Mouse (Mus musculus): Measurements from ENCODE around the gene Map3k19.

Map3k19 gene

DNA sequence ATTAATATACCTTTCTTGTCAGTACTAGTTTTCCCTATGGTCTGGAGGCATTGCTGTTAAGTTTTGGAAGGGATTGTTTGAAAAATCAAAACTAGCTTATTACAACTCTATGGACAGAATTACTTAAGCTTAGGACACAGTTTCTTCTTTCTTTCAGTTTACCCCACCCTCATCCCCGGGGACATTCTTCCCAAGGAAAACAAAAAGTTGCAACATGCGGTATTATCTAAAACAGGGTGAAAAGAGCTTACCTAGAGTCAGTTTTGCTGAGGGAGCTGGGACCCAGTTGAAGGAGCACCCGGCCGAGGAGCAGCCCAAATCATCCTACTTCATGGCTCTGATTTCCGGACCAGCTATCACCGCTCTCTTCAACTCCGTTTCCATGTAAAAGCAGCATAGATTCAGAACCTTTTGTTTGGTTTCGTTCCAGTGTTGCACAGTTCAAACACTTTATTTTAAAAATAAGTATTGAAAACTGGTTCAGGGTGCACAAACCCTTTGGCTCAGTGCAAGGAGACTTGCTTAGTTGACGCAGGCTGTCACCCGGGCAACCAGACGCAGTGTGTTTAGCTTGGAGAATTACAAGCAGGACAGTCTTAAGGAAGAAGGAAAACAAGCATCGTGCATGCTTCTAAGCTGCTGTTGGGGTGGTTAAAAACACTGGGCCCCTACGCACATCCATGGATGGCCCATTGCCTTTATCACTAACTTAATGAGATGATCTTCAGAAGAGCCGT lies at the start of gene Map3k19:
Gene Map3k19 (minus strand): TSS at position 546 of the 737 bp plus-strand sequence.
- peak in 1 of 2 experiments; percentile 20 for DNase-seq (ENCODE audit: low spot score in 2 of 2)

- DNase-seq (ENCODE audit: low spot score in 2 of 2), result no peak
Measured at GRCm38 (mm10) chr1:127899401-127899800, 44.6 kb upstream of the Map3k19 start.

DNA sequence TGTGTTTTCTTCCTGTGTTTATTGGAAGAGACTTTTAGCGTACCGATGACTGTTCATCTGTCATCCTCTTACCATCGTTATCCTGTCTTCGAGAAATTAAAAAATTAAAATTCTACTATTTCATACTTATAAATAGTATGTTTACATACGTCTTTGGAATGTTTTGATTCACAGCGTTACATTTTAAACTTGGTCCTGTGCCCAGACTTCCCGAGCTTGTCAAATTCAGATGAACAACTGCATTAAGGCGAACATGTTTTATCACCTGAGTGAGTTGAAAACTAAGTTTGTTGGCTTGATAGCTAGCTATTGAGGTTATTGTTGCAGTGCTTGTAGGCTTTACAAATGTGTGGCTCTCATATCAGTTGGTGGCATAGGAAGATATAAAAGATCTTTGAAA lies 14.4 kb upstream of the Map3k19 start:
- DNase-seq (ENCODE audit: low spot score in 2 of 2), result no peak

- DNase-seq (ENCODE audit: low spot score in 2 of 2), result peak; percentile 87 to 89
Measured at GRCm38 (mm10) chr1:127868300-127869261, 13.8 kb upstream of the Map3k19 start, which contains the start of gene Rab3gap1. Gene Rab3gap1 (plus strand): TSS chr1:127868773.

GRCm38 (mm10) chr1:127863806-127864205 lies 9.0 kb upstream of the Map3k19 start:
- no peak for DNase-seq (ENCODE audit: low spot score in 2 of 2)

GRCm38 (mm10) chr1:127861900-127862299 lies 7.1 kb upstream of the Map3k19 start:
- DNase-seq (ENCODE audit: low spot score in 2 of 2), result no peak

DNA sequence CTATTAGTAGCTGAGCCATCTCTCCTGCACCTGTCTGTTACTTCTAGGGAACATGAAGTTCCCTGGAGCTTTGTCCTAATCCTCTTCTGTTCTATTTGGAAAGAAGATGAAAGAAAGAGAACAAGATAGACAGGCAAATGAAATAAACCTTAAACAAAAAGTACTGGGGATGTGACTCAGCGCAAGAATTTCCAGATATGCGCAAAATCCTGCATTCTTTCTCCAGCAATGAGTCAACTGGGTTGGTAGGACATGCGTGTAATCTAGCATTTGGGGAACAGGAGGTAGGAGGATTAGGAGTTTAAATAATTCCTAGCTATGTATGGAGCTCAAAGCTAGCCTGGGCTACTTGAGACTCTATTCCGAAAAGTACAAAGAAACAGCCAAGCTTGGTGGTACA lies 5.7 kb upstream of the Map3k19 start:
- DNase-seq (ENCODE audit: low spot score in 2 of 2), result no peak

- no peak for DNase-seq (ENCODE audit: low spot score in 2 of 2)
Measured at GRCm38 (mm10) chr1:127859799-127860400, 5.1 kb upstream of the Map3k19 start.

DNA sequence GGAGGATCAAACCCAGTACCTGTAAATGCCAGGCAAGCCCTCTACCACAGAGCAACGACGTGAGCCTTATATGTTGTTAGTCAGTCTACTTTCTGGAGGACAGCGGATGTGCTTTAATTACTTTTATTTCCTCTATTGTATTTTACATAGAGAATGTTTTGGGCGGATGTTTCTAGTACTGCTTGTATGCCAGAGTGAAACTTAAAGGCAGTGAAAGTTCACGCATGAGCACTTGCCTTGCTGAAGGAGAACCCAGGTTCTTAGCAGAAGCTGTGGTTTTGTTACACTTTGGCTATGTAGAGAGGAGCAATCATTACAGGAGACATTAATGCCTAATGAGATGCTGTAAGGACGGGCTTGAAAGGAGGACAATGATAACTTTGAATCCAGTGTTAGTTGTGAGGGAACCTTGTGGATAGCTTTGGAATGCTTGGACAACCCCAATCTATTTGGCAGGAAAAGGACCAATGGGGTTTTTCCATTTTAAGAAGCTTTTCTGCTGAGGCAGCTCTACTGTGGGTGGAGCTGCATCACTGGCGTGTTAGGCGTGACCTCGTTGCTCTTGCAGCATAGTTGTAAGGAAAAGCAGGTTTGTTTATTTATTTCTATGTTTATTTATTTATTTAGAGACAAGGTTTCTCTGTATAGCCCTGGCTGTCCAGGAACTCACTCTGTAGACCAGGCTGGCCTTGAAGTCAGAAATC lies 4.3 kb upstream of the Map3k19 start:
- no peak for DNase-seq (ENCODE audit: low spot score in 2 of 2)

GRCm38 (mm10) chr1:127850075-127850610 lies 4.7 kb downstream of the Map3k19 start:
- DNase-seq (ENCODE audit: low spot score in 2 of 2), result no peak

- no peak for DNase-seq (ENCODE audit: low spot score in 2 of 2)
Measured at GRCm38 (mm10) chr1:127845472-127845871, 9.4 kb downstream of the Map3k19 start.

DNA sequence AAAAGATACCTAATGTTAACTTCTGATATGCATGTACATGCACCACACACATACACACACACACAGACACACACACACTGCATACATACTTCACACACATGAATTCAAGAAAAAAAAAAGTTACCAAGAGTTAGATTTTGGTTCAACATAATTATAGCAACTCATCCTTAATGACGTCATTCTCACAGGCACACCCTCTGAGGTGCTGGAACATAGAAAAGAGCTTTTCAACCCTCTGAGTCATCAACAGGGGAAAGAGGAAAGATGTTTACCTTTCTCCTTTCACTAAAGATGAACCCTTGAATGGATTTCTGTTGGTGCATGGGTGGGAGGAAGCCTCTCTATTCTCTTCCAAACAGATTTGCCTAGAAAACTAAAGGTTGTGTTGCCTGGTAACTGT lies 16.2 kb downstream of the Map3k19 start:
- no peak for DNase-seq (ENCODE audit: low spot score in 2 of 2)

GRCm38 (mm10) chr1:127836619-127837018 lies 18.2 kb downstream of the Map3k19 start:
- DNase-seq (ENCODE audit: low spot score in 2 of 2), result no peak

GRCm38 (mm10) chr1:127834202-127834601 lies 20.6 kb downstream of the Map3k19 start:
- DNase-seq (ENCODE audit: low spot score in 2 of 2), result no peak

GRCm38 (mm10) chr1:127833714-127834113 lies 21.1 kb downstream of the Map3k19 start:
- no peak for DNase-seq (ENCODE audit: low spot score in 2 of 2)

GRCm38 (mm10) chr1:127830215-127830921 lies 24.5 kb downstream of the Map3k19 start:
- no peak for DNase-seq (ENCODE audit: low spot score in 2 of 2)

DNA sequence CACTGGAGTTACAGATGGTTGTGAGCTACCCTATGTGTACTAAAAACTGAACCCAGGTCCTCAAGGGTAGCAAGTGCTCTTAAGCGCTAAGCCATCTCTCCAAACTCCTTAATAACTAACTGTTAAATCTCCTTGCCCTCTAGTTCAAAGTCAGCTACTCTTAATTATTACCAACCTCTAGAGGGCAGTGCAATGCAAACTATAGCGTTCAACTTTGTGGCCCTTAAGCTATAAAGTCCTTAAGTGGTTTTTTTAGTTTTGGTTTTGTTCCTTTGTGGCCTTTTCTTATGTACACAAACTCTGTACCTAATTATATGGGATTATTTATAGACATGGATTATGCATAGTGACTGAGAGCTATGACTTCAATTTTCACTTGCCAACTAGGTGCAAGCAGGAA lies 27.5 kb downstream of the Map3k19 start:
- peak in 1 of 2 experiments; percentile 8 for DNase-seq (ENCODE audit: low spot score in 2 of 2)

GRCm38 (mm10) chr1:127816381-127816780 lies 38.5 kb downstream of the Map3k19 start:
- no peak for DNase-seq (ENCODE audit: low spot score in 2 of 2)

DNA sequence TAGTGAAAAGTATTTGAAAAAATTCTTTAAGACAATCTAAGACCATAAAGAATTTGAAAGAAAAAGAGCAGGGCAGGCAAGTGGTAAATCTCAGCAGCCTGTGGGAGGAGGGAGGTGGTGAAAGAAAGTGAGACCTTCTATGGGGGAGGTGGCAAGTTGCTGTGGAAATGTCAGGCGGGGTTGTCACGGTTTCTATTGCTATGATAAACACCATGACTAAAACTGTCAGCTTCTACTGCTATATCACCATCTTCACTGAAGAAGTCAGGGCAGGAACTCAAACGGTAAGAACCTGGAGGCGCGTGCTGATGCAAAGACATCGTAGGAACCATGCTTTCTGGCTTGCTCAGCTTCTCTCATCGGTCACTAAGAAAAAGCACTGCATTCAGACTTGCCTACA lies 41.9 kb downstream of the Map3k19 start:
- no peak for DNase-seq (ENCODE audit: low spot score in 2 of 2)

DNA sequence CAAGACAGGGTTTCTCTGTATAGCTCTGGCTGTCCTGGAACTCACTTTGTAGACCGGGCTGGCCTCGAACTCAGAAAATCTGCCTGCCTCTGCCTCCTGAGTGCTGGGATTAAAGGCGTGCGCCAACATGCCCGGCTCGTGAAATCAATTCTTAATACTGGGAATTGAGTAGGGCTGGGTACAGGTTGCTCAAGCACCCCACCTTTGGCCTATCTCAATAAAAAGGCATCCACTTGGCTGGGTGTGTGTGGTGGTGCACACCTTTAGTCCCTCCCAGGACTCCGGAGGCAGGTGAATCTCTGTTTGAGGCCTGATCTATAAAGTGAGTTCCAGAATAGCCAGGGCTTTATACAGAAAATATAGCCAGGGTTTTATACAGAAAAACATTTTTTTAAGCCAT lies 46.2 kb downstream of the Map3k19 start:
- DNase-seq (ENCODE audit: low spot score in 2 of 2), result no peak

- no peak for DNase-seq (ENCODE audit: low spot score in 2 of 2)
Measured at GRCm38 (mm10) chr1:127802916-127803315, 51.9 kb downstream of the Map3k19 start.

Data from urinary bladder, postnatal 36 days (tissue).